Mouse (Mus musculus) bone marrow macrophage, adult 2 months (primary cell): ENCODE data around the gene Adam12.

Experiments
- CTCF ChIP-seq: IDR thresholded peaks from 2 replicates; pipeline ENCODE4 v1.5.1; 2012; ENCODE audit warnings: low read depth, mild to moderate bottlenecking, low read length, moderate library complexity
- POLR2A ChIP-seq: IDR thresholded peaks from 2 replicates; pipeline ENCODE4 v1.6.1; 2012; ENCODE audit warnings: mild to moderate bottlenecking, low read depth, low read length, borderline replicate concordance

GRCm38 (mm10) chr7:134149351-134149750, 82.6 kb downstream of the Adam12 start:
- TF ChIP-seq CTCF (no peak), POLR2A (no peak)
